Mouse (Mus musculus): ENCODE data around the gene Azin2.

DNA sequence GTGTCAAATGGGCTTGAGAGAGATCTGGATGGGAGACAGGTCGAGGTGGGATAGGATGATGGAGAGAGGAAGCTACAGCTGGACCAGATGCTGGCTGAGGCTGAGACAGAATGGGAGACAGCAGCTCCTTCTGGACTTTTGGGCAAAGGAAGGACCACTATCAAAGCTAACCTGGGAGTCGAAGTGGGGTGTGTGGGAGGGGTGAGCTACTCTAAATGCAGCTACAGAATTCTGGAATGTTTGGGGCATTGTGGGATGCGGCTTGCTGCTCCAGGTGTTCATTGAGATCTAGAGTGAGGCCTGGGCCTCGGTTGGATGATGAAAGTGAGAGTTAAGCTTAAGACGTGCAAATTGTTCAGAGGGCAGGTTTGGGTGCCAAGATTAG, 77.5 kb downstream of the Azin2 start:
- TF ChIP-seq TCF12 (IDR thresholded peaks at IDR 0.05; ENCODE audit: low read depth, low read length) (no peak), CTCF (IDR thresholded peaks at IDR 0.05 in 2 of 3, conservative IDR thresholded peaks at IDR 0.05 in 1 of 3; ENCODE audit: control insufficient read depth in 1 of 3, insufficient read depth in 1 of 3, low read depth in 2 of 3, low read length in 3 of 3, poor library complexity in 1 of 3, severe bottlenecking in 1 of 3) (no peak)

Measured in MEL (cell line).